Mouse (Mus musculus) lung, postnatal 0 days (tissue): ENCODE results near the gene Dlgap5. TPM values are rescaled to one million over a fixed set of nuclear protein-coding genes. Genes with fewer than 3 reads are reported as not detected.

Experiments
- ATAC-seq: fragments of 200-750 bp; cut with Nextera tagmentation; 2 replicates; pipeline ENCODE4 v1.8.0; 2017; ENCODE audit warnings: moderate library complexity
- DNase-seq: peaks from one replicate; pipeline ENCODE4 v3.0.0-alpha.2; 2016; ENCODE audit warnings: low spot score
- H3K27ac ChIP-seq: fragments of 300-500 bp; sonication (generic); 2 replicates; pipeline ENCODE4 v1.5.1; 2014; ENCODE audit warnings: antibody characterized with exemption, mild to moderate bottlenecking, low read length, mixed read lengths
- H3K27me3 ChIP-seq: fragments of 300-500 bp; sonication (generic); replicated peaks from 2 replicates; pipeline ENCODE4 v1.6.1; 2014; ENCODE audit warnings: low read length, mixed read lengths; ENCODE audit not compliant: insufficient read depth
- H3K36me3 ChIP-seq: fragments of 300-500 bp; sonication (generic); 2 replicates; pipeline ENCODE4 v1.6.1; 2014; ENCODE audit warnings: low read length, mixed read lengths; ENCODE audit not compliant: insufficient read depth
- H3K4me1 ChIP-seq: fragments of 300-500 bp; sonication (generic); 2 replicates; pipeline ENCODE4 v1.6.1; 2014; ENCODE audit warnings: antibody characterized with exemption, low read depth, low read length, mixed read lengths; ENCODE audit not compliant: insufficient read depth
- H3K4me2 ChIP-seq: fragments of 300-500 bp; sonication (generic); replicated peaks from 2 replicates; pipeline ENCODE4 v1.6.1; 2014; ENCODE audit warnings: low read depth, mild to moderate bottlenecking, low read length, moderate library complexity, mixed read lengths
- H3K4me3 ChIP-seq: fragments of 300-500 bp; sonication (generic); 2 replicates; pipeline ENCODE4 v1.5.1; 2014; ENCODE audit warnings: low read depth, low read length
- H3K9ac ChIP-seq: fragments of 300-500 bp; sonication (generic); replicated peaks from 2 replicates; pipeline ENCODE4 v1.6.1; 2014; ENCODE audit warnings: low read depth, mild to moderate bottlenecking
- H3K9me3 ChIP-seq: fragments of 300-500 bp; sonication (generic); 2 replicates; pipeline ENCODE4 v1.6.1; 2016; ENCODE audit warnings: low read length, mixed read lengths
- CTCF ChIP-seq: IDR thresholded peaks from 2 replicates; pipeline ENCODE4 v1.5.1; 2016; ENCODE audit warnings: antibody characterized with exemption, mild to moderate bottlenecking
- EP300 ChIP-seq: IDR thresholded peaks from 2 replicates; pipeline ENCODE4 v1.6.1; 2016; ENCODE audit warnings: antibody characterized with exemption, mild to moderate bottlenecking, control low read depth
- WGBS: fragments of 180-500 bp; shearing (Covaris S2); extraction: QIAGEN DNeasy Blood & Tissue Kit; methylation state at CpG from one replicate; pipeline ENCODE4 v1.1.7; 2014; 5-methylcytosine and 5-hydroxymethylcytosine counted together
- polyA plus RNA-seq: library from polyadenylated mRNA; unstranded; fragments of >200 nt; fragmentation: Nextera tagmentation; extraction: Ambion mirVana; gene quantifications from 2 replicates; pipeline ENCODE4 v1.2.1, GENCODE M21; 2015

Dlgap5 gene
- polyA plus RNA-seq, 1 experiment from 2014 or later = 2.0 TPM

- Histone ChIP-seq H3K27ac (no peak overlapping the region), H3K4me3 (no peak overlapping the region), H3K4me1 (no peaks in the 10 kb centered on the region), H3K4me2 (no peak overlapping the region), H3K27me3 (no peaks in the 10 kb centered on the region), H3K9me3 (no peaks in the 10 kb centered on the region), H3K36me3 (no peaks in the 10 kb centered on the region), H3K9ac (no peak overlapping the region)
- peak; percentile 79; the same call in 1 of the 2 replicates for ATAC-seq
- DNase-seq = peak; percentile 44
- 75% methylated on average over 9 of the region's 9 CpGs for WGBS
- no peak for TF ChIP-seq EP300
- TF ChIP-seq CTCF = no peak
Measured at GRCm38 (mm10) chr14:47406000-47406399, 12.2 kb downstream of the Dlgap5 start.

DNA sequence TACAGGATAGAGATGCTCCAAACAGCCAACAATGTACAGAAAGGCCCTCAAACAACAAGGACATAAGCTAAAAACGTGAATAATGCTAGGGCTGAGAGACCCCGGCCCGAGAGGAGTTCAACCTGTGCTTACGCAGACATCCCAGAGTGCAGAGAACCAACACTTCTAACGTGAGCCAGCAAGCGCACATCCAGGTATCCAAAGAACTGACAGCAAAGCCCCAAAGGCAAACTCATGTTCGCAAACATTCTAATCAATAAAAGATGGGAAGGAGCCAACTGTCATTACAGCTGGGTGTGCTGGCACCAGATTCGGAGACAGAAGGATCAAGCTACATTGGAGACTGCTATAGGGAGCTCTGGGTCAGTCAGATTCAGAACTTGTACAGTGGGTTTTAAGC lies 15.5 kb downstream of the Dlgap5 start:
- no peak for DNase-seq
- TF ChIP-seq EP300 (no peak), CTCF (no peak)

GRCm38 (mm10) chr14:47396165-47396652 lies 22.0 kb downstream of the Dlgap5 start:
- no peak overlapping the region for H3K27ac ChIP-seq
- 0 out of 2 replicates have a peak, but pooled peaks cover 6% of the 10 kb centered on the region for H3K36me3 ChIP-seq
- no peak overlapping the region for H3K4me3 ChIP-seq
- H3K27me3 ChIP-seq = no peaks in the 10 kb centered on the region
- H3K4me2 ChIP-seq = no peak overlapping the region
- TF ChIP-seq EP300 (no peak), CTCF (peak; percentile 74; the same call in 1 of the 2 replicates)
- no peak overlapping the region for H3K9ac ChIP-seq
- H3K4me1 ChIP-seq = no peaks in the 10 kb centered on the region
- 0 out of 2 replicates have a peak, but pooled peaks have one; percentile 23 for ATAC-seq
- 60% methylated on average over 5 of the region's 5 CpGs for WGBS
- peak; percentile 75 for DNase-seq
- H3K9me3 ChIP-seq = no peaks in the 10 kb centered on the region

More for the DNA sequence above, 15.5 kb downstream of the Dlgap5 start:
- 91% methylated on average over 8 of the region's 8 CpGs for WGBS
- Histone ChIP-seq H3K27me3 (no peaks in the 10 kb centered on the region), H3K4me3 (no peak overlapping the region), H3K4me1 (no peaks in the 10 kb centered on the region), H3K36me3 (0 out of 2 replicates have a peak, but pooled peaks cover 3% of the 10 kb centered on the region), H3K9me3 (no peaks in the 10 kb centered on the region), H3K9ac (no peak overlapping the region), H3K4me2 (no peak overlapping the region), H3K27ac (no peak overlapping the region)
- no peak for ATAC-seq

DNA sequence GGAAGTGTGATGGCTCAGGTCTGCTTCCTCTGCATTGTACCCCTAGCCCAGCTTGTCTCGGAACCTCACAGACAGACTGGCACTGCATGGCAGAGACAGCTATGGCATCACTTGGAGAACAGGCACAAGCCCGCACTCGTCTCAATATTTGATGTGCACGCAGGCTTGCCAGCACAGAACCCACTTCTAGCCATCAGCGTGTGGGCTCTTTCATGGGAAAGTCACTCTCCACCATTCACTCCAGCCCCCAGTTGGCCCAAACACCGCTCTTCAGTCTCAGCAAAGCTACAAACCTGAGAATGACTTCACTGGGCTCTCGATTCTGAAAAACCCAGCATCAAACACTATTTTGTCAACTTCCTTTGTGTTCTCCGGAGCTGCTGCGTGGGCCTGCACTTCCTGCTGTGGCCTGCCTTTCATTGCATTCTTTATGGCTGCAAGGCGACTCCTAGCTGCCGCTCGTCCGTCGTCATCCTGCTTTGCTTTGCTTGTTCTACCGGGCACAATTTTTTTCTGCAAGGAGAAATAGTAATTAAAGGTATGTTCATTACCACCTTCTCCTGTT lies 22.7 kb downstream of the Dlgap5 start:
- no peak overlapping the region for H3K4me2 ChIP-seq
- H3K27ac ChIP-seq = no peak overlapping the region
- no peaks in the 10 kb centered on the region for H3K4me1 ChIP-seq
- ATAC-seq (no peak), DNase-seq (no peak)
- H3K27me3 ChIP-seq = no peaks in the 10 kb centered on the region
- no peaks in the 10 kb centered on the region for H3K9me3 ChIP-seq
- no peak for TF ChIP-seq EP300
- no peak for TF ChIP-seq CTCF
- 86% methylated on average over 15 of the region's 15 CpGs for WGBS
- no peak overlapping the region for H3K4me3 ChIP-seq
- no peak overlapping the region for H3K9ac ChIP-seq
- H3K36me3 ChIP-seq = 0 out of 2 replicates have a peak, but pooled peaks cover 6% of the 10 kb centered on the region

DNA sequence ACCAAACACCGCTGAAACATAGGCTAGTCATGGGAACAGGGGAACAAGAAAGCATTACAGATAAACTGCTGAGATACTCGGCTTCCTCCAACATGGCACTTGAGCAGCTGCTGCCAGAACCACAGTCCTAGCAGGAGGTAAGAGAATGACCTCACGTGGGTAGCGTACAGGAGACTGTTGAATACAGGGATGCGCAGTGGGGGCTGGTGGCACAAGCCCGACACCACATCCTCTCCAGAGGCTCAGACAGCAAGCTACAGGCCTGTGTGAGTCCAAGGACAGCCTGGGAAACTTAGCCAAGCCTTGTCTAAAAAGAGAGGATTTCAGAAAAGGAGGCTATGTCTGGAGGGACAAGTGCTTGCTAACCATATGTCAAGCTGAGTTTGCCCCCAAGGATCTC lies 23.2 kb downstream of the Dlgap5 start:
- no peak overlapping the region for H3K27ac ChIP-seq

GRCm38 (mm10) chr14:47393354-47394094 lies 24.7 kb downstream of the Dlgap5 start:
- H3K4me2 ChIP-seq = no peak overlapping the region
- no peak for DNase-seq
- 0 out of 2 replicates have a peak, but pooled peaks cover 3% of the 10 kb centered on the region for H3K36me3 ChIP-seq
- H3K4me1 ChIP-seq = no peaks in the 10 kb centered on the region
- no peaks in the 10 kb centered on the region for H3K27me3 ChIP-seq
- no peaks in the 10 kb centered on the region for H3K9me3 ChIP-seq
- no peak overlapping the region for H3K27ac ChIP-seq
- H3K9ac ChIP-seq = no peak overlapping the region
- TF ChIP-seq CTCF (no peak), EP300 (no peak)
- no peak overlapping the region for H3K4me3 ChIP-seq
- ATAC-seq = no peak
- 93% methylated on average over 10 of the region's 10 CpGs for WGBS

More for the DNA sequence above, 23.2 kb downstream of the Dlgap5 start:
- TF ChIP-seq EP300 = no peak
- TF ChIP-seq CTCF = no peak
- H3K27me3 ChIP-seq = no peaks in the 10 kb centered on the region
- DNase-seq (no peak), ATAC-seq (no peak)
- 0 out of 2 replicates have a peak, but pooled peaks cover 6% of the 10 kb centered on the region for H3K36me3 ChIP-seq
- no peaks in the 10 kb centered on the region for H3K4me1 ChIP-seq
- 91% methylated on average over 6 of the region's 6 CpGs for WGBS
- no peak overlapping the region for H3K4me2 ChIP-seq
- no peak overlapping the region for H3K9ac ChIP-seq
- H3K4me3 ChIP-seq = no peak overlapping the region
- no peaks in the 10 kb centered on the region for H3K9me3 ChIP-seq
